Comparison of ENCODE assay signal across 16 mouse cellular contexts in genomic region chr2:109974807-109975206, GRCm38 (mm10).
"Had no signal": no experiment of that assay in that cellular context is flagged by ENCODE, and none has a peak within 500 bp of the region (broad histone marks: within the 10 kb centered on the region; RNA-seq: fewer than 3 reads in every experiment).

No protein-coding gene starts in this region.

- DNase-seq: kidney, postnatal 10 days; kidney, postnatal 36 days; left cerebral cortex, postnatal 4 days; liver, embryonic 13.5 days; lung, adult 2 months; lung, postnatal 14 days; lung, postnatal 4 days; midbrain, embryonic 14.5 days; thymus, adult 2 months; thymus, postnatal 14 days; thymus, postnatal 4 days had no signal

- H3K27me3 ChIP-seq: kidney, embryonic 15.5 days; limb, embryonic 12.5 days; limb, embryonic 15.5 days; liver, embryonic 13.5 days had no signal

- H3K9ac ChIP-seq: kidney, embryonic 15.5 days; limb, embryonic 12.5 days; limb, embryonic 15.5 days; liver, embryonic 13.5 days had no signal

- H3K9me3 ChIP-seq: kidney, embryonic 15.5 days; limb, embryonic 12.5 days; limb, embryonic 15.5 days; liver, embryonic 13.5 days had no signal

- H3K27ac ChIP-seq: kidney, embryonic 15.5 days; limb, embryonic 12.5 days; limb, embryonic 15.5 days; liver, embryonic 13.5 days; stomach, postnatal 0 days had no signal

- H3K4me2 ChIP-seq: kidney, embryonic 15.5 days; limb, embryonic 12.5 days; limb, embryonic 15.5 days; liver, embryonic 13.5 days; midbrain, embryonic 11.5 days had no signal

- H3K36me3 ChIP-seq: liver, embryonic 13.5 days had no signal

- H3K4me3 ChIP-seq: kidney, embryonic 15.5 days; limb, embryonic 12.5 days; limb, embryonic 15.5 days; liver, embryonic 13.5 days had no signal
